Mouse (Mus musculus) forebrain, embryonic 16.5 days (tissue): Measurements from ENCODE around the gene Dnal1. TPM values are rescaled to one million over a fixed set of nuclear protein-coding genes. Genes with fewer than 3 reads are reported as not detected.

ENCODE experiments used
- ATAC-seq: fragments of 200-750 bp; cut with Nextera tagmentation; 2 replicates; pipeline ENCODE4 v1.8.0; 2017; ENCODE audit warnings: mild to moderate bottlenecking, moderate library complexity
- H3K27ac ChIP-seq: fragments of 300-500 bp; sonication (generic); 2 replicates; pipeline ENCODE4 v1.5.1; 2014; ENCODE audit warnings: low read length, control low read depth
- H3K27me3 ChIP-seq: fragments of 300-500 bp; sonication (generic); replicated peaks from 2 replicates; pipeline ENCODE4 v1.6.1; 2014; ENCODE audit warnings: low read length; ENCODE audit not compliant: control insufficient read depth, insufficient read depth
- H3K36me3 ChIP-seq: fragments of 300-500 bp; sonication (generic); 2 replicates; pipeline ENCODE4 v1.6.1; 2014; ENCODE audit not compliant: control insufficient read depth, insufficient read depth
- H3K4me1 ChIP-seq: fragments of 300-500 bp; sonication (generic); replicated peaks from 2 replicates; pipeline ENCODE4 v1.6.1; 2014; ENCODE audit warnings: low read length; ENCODE audit not compliant: control insufficient read depth, insufficient read depth
- H3K4me2 ChIP-seq: fragments of 300-500 bp; sonication (generic); 2 replicates; pipeline ENCODE4 v1.6.1; 2014; ENCODE audit warnings: mild to moderate bottlenecking, low read length, control low read depth
- H3K4me3 ChIP-seq: fragments of 300-500 bp; sonication (generic); replicated peaks from 2 replicates; pipeline ENCODE4 v1.5.1; 2014; ENCODE audit warnings: mild to moderate bottlenecking, low read length, control low read depth
- H3K9ac ChIP-seq: fragments of 300-500 bp; sonication (generic); replicated peaks from 2 replicates; pipeline ENCODE4 v1.6.1; 2014; ENCODE audit warnings: low read depth, low read length, control low read depth
- H3K9me3 ChIP-seq: fragments of 300-500 bp; sonication (generic); 2 replicates; pipeline ENCODE4 v1.6.1; 2016; ENCODE audit warnings: low read length; ENCODE audit not compliant: control insufficient read depth
- WGBS: fragments of 180-500 bp; shearing (Covaris S2); extraction: QIAGEN DNeasy Blood & Tissue Kit; methylation state at CpG from one replicate; pipeline ENCODE4 v1.1.7; 2014; 5-methylcytosine and 5-hydroxymethylcytosine counted together
- polyA plus RNA-seq: library from polyadenylated mRNA; unstranded; fragments of >200 nt; fragmentation: Nextera tagmentation; extraction: Ambion mirVana; gene quantifications from 2 replicates; pipeline ENCODE4 v1.2.1, GENCODE M21; 2015

Dnal1 gene
- polyA plus RNA-seq, 1 experiment from 2014 or later = 10.4 TPM

DNA sequence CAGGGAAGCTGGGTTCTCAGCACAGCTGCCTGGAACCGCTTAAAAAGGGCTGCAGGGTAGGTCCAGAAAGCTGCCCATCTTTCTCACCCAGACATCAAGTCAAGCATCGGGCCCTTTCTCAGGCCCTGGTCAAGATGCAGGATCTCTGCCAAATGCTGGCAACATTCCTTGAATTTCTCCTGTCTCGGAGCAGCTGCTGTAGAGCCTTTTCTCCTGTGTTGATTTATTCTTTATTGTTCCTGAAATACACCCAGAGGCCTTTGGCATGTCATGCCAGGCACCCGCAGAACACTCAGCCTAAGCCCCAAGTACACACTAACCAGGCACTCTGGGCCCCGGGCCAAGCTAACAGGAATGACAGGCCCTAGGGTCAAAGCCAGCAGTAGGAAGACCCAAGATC is 72.8 kb downstream of the Dnal1 start:
- Histone ChIP-seq H3K36me3 (no peaks in the 10 kb centered on the region), H3K27ac (peak overlapping the region; percentile 32; the same call in 1 of the 2 replicates), H3K9ac (no peak overlapping the region), H3K9me3 (no peaks in the 10 kb centered on the region), H3K4me1 (peaks cover 55% of the 10 kb centered on the region), H3K27me3 (no peaks in the 10 kb centered on the region), H3K4me2 (no peak overlapping the region), H3K4me3 (no peak overlapping the region)
- WGBS = 16% methylated on average over 5 of the region's 5 CpGs
- ATAC-seq = peak; percentile 57

DNA sequence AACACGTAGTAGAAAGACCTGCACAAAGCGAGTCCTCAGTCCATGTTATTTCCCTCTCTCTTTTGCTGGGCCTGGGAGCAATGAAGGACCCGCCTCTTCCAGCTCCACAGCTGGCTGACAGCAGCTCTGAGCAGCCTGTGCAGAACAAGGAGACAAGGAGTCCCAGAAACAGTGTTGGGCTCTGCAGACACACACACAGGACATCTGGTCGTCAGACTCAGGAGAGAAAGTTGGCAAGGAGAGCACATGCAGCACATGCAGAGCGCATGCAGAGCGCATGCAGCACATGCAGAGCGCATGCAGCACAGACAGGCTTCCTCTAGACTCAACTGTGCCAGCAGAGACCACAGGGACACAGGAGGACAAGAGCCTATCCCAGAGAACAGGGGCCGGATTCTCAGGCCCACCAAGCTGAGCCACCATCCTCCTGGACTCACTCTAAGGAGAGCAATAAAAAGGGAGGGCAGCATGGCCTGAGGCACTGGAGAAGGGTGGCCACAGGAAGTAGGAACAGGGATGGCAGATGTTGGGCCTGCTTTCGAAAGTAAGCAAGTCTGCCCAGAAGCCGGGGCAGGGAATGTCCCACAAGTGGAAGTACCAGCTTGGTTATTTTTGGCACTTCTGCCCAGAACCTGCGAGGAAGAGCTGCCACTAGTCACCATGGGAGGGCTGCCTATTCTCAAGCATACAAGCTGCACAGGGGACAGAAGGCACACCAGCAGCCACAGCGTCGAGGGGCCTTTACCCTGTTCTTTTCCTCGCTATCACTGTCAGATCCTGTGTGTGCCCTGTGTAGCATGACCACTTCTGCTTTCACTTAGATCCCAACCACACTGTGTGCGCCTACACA is 73.8 kb downstream of the Dnal1 start:
- no peak overlapping the region for H3K4me3 ChIP-seq
- H3K4me2 ChIP-seq = no peak overlapping the region
- no peak for ATAC-seq
- H3K4me1 ChIP-seq = peaks cover 58% of the 10 kb centered on the region
- H3K27me3 ChIP-seq = no peaks in the 10 kb centered on the region
- no peak overlapping the region for H3K9ac ChIP-seq
- H3K9me3 ChIP-seq = no peaks in the 10 kb centered on the region
- peak overlapping the region; percentile 48; the same call in 1 of the 2 replicates for H3K27ac ChIP-seq
- WGBS = 57% methylated on average over 15 of the region's 15 CpGs
- H3K36me3 ChIP-seq = no peaks in the 10 kb centered on the region

DNA sequence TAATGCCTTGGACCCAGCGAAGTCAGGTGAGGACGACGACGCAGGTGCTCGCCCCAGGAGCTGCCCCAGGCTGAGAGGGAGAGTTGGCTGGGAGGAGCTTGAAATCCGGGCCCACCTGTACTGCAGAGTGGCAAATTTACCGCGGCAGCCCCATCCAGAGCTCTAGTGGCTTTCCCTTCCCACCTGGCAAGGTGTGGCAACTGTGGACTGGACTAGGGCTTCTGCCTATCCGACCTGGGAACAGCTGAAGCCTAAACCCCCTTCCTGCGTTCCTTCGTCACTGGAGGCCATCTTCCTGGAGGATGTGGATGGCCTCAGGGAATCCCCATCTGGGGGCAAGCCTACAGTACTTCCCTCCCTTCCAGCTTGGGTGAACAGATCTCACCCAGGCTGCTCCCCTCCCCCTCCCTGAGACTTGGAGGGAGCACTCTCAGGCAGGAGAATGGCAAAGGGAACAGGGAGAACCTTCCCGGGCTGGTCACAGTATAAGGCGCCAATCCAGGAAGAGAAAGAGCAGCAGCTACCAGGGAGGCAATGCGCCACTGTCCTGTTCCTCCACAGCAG is 74.8 kb downstream of the Dnal1 start:
- Histone ChIP-seq H3K4me2 (no peak overlapping the region), H3K9me3 (no peaks in the 10 kb centered on the region), H3K9ac (no peak overlapping the region), H3K4me1 (peaks cover 58% of the 10 kb centered on the region), H3K36me3 (no peaks in the 10 kb centered on the region), H3K27ac (no peak overlapping the region), H3K27me3 (no peaks in the 10 kb centered on the region), H3K4me3 (no peak overlapping the region)
- 72% methylated on average over 14 of the region's 14 CpGs for WGBS
- no peak for ATAC-seq

DNA sequence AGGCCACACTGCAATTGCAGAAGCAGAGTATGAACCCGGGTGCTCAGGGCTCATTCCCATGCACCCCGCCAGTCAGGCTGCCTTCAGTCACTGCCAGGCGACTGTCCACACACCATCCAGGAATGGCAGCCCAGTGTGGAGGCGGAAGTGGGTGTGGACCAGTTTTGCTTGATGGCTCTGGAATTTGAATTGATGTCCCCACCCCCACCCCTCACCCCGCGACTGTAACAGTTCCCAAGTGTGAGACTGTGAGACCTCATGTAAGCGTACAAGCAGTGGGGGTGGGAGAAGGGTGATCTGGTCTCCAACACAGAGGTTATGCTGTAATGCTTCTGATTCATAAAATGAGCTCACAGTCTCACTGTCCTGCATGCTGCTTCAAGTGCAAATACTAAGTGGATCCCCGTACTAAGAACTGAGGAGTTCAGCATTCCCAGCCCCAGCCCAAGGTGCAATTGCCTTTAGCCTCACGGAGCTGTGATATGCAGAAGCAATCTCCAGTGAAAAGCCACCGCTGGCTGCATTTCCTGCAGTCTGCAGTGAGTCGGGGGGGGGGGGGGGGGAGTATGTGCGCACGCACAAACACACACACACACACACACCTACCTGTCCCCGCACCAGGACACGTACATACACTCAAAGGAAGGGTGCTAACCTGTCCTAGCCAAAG is 76.1 kb downstream of the Dnal1 start:
- H3K9ac ChIP-seq = no peak overlapping the region; the same call in 1 of the 2 replicates
- no peak overlapping the region for H3K4me3 ChIP-seq
- no peaks in the 10 kb centered on the region for H3K36me3 ChIP-seq
- no peak for ATAC-seq
- WGBS = 54% methylated on average over 14 of the region's 15 CpGs
- peaks cover 65% of the 10 kb centered on the region for H3K4me1 ChIP-seq
- H3K27ac ChIP-seq = no peak overlapping the region
- H3K27me3 ChIP-seq = no peaks in the 10 kb centered on the region
- no peaks in the 10 kb centered on the region for H3K9me3 ChIP-seq
- peak overlapping the region; percentile 4; the same call in 1 of the 2 replicates for H3K4me2 ChIP-seq

DNA sequence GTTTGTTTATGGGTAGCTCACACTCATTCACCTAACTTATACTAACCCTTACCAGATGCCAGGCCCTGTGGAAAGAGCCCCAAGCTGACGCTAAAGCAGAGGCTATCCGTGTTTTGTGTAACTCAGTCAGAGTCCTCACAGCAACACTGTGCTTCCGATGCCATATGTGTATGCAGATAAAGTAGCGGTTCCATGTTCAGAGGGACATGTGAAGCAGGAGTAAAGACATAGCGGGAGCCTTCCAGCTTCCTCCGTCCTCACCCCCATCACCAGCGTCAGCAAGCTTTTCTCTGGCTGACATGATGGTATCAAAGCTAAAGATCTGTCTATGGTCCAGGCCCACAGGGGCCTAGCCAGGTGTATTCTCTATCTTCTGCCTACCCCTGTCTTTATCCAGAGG is 77.0 kb downstream of the Dnal1 start:
- H3K27me3 ChIP-seq = no peaks in the 10 kb centered on the region
- 49% methylated on average over 7 of the region's 7 CpGs for WGBS
- no peak overlapping the region for H3K9ac ChIP-seq
- peak overlapping the region; percentile 85 for H3K4me2 ChIP-seq
- no peak for ATAC-seq
- no peak overlapping the region for H3K4me3 ChIP-seq
- H3K4me1 ChIP-seq = peaks cover 65% of the 10 kb centered on the region
- H3K9me3 ChIP-seq = no peaks in the 10 kb centered on the region
- H3K27ac ChIP-seq = no peak overlapping the region
- no peaks in the 10 kb centered on the region for H3K36me3 ChIP-seq

DNA sequence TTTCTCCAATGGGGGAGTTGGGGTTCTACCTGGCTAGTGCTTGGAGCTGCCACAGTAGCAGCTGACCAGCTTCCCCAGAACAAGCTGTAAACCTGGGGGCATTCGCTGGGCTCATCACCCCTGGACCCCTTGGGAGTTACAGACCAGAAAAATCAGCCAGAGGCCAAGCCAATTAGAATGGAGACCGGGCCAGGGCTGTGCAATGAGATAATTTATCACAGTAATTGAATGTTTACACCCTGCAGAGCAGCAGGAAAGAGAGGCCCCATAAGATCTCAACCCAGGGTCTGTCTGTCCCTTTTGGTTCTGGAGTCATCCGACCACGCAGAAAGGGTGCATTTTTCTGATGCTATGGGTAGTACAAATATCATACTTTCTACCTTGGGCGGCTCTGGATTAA is 77.6 kb downstream of the Dnal1 start:
- peaks cover 63% of the 10 kb centered on the region for H3K4me1 ChIP-seq
- H3K4me3 ChIP-seq = peak overlapping the region; percentile 63
- peak overlapping the region; percentile 85 for H3K9ac ChIP-seq
- H3K9me3 ChIP-seq = no peaks in the 10 kb centered on the region
- no peaks in the 10 kb centered on the region for H3K27me3 ChIP-seq
- WGBS = 16% methylated on average over 5 of the region's 5 CpGs
- ATAC-seq = no peak
- peak overlapping the region; percentile 85 for H3K4me2 ChIP-seq
- H3K36me3 ChIP-seq = no peaks in the 10 kb centered on the region
- H3K27ac ChIP-seq = no peak overlapping the region

DNA sequence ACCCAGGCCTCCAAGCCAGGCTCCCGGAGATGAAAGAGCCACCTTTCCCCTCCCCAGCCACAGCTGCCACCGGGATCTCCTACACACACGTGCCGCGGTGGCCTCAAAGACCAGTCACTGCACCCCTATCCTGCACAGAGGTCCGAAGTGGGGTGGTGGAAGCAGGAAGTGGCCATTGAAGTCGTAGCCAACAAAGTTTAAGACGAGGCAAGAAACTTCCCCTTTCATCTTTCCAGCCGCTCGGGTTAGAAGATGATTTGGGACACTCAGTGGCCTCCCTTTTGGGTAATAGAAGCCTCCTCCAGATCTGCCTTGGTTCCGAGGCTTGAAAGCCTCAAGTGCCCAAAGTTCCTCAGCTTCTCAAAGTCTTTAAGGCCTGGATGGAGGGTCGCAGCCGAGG is 78.1 kb downstream of the Dnal1 start:
- Histone ChIP-seq H3K4me1 (peaks cover 58% of the 10 kb centered on the region), H3K27ac (no peak overlapping the region), H3K27me3 (no peaks in the 10 kb centered on the region), H3K4me2 (peak overlapping the region; percentile 85), H3K9ac (peak overlapping the region; percentile 85), H3K9me3 (no peaks in the 10 kb centered on the region), H3K4me3 (peak overlapping the region; percentile 63), H3K36me3 (no peaks in the 10 kb centered on the region)
- no peak for ATAC-seq
- WGBS = 2% methylated on average over 13 of the region's 13 CpGs

DNA sequence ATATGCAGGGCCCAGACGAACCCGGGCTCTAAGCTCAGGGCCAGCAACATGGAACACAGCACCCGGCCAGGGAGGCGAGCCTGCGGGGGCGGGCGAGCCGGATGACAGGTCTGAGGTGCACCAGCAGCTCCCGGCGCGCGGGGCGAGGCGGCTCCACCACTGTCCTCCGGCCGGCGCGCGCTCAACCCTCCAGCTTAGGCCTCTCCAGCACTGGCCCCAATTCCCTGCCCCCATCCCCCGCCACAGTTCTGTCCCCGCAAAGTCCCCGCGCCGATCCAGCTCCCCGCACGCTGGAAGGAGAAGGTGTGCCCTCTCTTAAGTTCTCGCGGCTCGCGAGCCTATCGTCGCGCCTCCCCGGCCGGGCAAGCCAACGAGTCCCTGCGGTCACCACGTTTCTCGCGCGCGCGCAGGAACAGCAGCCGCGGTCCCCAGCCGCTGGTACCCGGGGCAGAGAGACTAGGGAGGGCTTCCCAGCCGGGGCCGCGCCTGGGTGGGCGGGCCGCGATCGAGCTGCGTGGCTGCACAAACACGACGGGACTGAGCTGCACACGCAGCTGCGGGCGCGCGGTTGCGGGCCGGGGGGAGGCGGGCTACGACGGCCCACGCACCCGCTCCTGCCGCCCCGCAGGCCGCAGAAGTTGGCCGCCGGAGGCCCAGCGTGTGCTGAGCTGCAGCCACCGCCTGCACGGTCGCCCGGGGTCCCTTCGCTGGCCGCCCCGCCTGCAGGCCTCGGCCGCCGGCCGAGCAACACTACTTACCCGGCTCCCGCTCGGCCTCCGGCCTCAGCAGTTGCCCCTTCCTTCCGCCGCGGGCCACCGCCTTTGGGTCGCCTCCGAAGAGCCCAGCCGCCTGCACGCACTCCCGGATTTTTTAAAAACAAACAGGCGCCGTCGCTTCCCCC is 78.8 kb downstream of the Dnal1 start:
- H3K27me3 ChIP-seq = no peaks in the 10 kb centered on the region
- H3K4me3 ChIP-seq = peak overlapping the region; percentile 63
- no peaks in the 10 kb centered on the region for H3K9me3 ChIP-seq
- peak overlapping the region; percentile 77 for H3K27ac ChIP-seq
- H3K4me1 ChIP-seq = peaks cover 51% of the 10 kb centered on the region
- peak overlapping the region; percentile 85 for H3K9ac ChIP-seq
- H3K36me3 ChIP-seq = no peaks in the 10 kb centered on the region
- WGBS = 0% methylated on average over 96 of the region's 102 CpGs
- ATAC-seq = peak; percentile 59
- peak overlapping the region; percentile 85 for H3K4me2 ChIP-seq
